Mouse (Mus musculus): ENCODE results near the gene 2310034G01Rik.

Gene 2310034G01Rik

DNA sequence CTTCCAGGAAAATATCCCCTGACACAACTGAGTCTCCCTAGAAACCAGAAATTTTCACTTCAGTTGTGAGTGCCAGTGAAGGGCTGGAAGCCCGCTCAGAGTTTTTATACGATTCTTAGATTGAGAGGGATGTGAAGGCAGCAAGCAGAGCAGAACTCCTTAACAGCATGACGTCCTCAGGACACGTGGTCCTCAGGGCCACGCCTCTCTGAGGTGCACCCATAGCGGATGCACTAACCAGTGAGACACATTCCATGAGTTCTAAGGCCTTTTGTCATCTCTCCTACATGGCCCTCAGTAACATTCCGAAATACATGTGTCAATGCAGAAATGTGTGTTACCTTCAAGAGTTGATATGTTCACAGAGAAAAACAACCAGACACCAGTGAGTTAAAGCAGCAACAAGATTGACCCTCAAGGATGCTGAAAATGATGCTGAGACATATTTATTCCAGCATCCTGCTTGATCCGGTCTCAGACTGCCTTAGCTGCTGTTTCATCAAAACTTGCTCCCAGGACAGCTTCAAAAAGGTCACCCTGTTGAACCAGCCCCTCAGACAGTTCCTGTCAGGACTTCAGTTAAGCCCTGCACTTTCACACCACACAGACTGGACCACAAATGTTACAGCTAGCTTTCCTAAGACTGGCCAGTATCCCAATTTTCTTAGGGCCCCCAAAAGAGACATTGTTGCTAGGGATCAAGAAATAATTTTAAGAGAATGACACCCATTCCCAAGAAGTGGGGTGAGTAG lies 49.6 kb downstream of the 2310034G01Rik start:
- no peak for DNase-seq (ENCODE audit: low spot score in 2 of 2)
